Mouse (Mus musculus) small intestine, adult 2 months (tissue): ENCODE measurements around the gene Gpx1.

Experiments
- CTCF ChIP-seq: fragments of 200-500 bp; IDR thresholded peaks from 2 replicates; pipeline ENCODE4 v1.5.1; 2012; ENCODE audit warnings: low read depth, mild to moderate bottlenecking, control low read depth, inconsistent platforms, low read length, moderate library complexity, mixed read lengths; ENCODE audit not compliant: insufficient replicate concordance, insufficient read length; ENCODE audit errors: extremely low read depth
- POLR2A ChIP-seq: fragments of 200-500 bp; IDR thresholded peaks from 2 replicates; pipeline ENCODE4 v1.6.1; 2012; ENCODE audit warnings: low read depth, mild to moderate bottlenecking, control low read depth, inconsistent platforms, low read length, moderate library complexity

GRCm38 (mm10) chr9:108379294-108379693 lies 40.6 kb downstream of the Gpx1 start:
- TF ChIP-seq POLR2A: no peak
- no peak for TF ChIP-seq CTCF
